Mouse (Mus musculus) cerebellum, postnatal 25 days (tissue): Measurements from ENCODE around the gene Acaca.

Source experiments
- DNase-seq, 2 experiments: peaks; one replicate each; pipeline ENCODE4 v3.0.0; 2021; ENCODE audit warnings: mixed read lengths in 2 of 2

The Acaca gene

DNA sequence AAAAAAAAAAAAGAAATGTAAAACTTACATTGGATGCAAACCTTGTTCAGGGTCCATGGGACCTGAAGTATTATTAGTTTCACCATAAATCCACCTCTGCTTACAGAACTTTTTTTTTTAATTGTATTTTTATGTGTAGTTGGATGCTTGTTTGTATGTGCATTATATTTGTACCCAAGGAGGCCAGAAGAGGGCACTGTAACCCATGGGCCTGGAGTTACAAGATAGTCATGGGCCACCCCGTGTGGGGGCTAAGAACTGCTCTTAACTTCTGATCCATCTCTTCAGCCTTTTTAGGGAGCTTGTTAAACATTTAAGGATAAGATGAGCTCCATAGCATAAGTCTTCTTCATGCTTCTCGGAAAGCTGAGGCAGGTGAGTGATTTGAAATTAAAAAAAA is 21.4 kb downstream of the Acaca start:
- DNase-seq = no peak

DNA sequence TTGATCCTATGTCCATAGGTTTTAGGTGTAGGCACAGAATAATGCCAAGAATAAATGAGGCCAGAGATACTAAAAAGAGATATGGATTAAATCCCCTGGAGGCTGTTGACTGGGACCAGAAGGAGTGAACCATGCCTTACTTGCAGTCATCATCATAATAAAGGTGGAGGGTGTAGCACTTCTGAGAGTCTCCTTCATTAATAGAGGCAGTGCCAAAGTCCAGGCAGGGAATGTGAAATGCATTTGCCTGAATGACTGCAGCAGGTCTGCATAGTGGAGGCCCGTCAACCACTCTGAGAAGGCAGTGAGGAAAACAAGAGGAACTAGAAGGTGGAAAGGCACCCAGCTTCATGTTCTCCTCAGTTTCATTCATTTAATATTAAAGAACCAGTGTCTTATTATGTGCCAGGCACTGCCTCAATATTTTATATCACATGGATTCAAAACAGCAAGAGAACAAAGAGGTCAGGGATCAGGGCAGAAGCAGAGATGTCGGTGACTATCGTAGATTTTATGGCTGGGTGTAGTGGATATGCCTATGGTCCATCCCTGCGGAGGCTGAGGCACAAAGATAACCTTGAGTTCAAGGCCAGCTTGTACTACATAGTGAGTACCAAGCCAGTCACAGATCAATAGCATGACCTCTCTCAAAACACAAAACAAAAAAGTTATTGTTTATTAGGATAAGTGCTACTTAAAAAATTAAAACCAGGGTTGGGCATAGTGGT is 27.2 kb downstream of the Acaca start:
- DNase-seq = no peak

DNA sequence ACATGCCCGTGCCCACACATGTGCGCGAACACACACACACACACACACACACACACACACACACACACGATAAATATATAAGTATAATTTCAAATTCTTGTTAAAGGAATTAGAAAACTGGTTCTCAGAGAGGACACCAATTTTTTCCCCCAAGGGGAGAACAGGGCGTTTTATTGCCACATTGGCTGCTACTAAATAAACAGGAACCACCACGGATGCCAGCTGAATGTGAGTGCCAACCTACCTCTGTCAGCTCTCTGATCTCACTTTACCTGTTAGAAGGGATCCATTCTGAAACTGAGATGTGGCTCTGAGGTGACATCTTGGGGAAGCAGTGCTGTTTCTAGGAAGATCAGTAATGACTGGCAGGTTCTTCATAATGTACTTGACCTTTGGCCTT is 34.7 kb downstream of the Acaca start:
- no peak for DNase-seq

- DNase-seq = no peak
These were observed 35.1 kb downstream of the Acaca start for GRCm38 (mm10) chr11:84164561-84164960.

DNA sequence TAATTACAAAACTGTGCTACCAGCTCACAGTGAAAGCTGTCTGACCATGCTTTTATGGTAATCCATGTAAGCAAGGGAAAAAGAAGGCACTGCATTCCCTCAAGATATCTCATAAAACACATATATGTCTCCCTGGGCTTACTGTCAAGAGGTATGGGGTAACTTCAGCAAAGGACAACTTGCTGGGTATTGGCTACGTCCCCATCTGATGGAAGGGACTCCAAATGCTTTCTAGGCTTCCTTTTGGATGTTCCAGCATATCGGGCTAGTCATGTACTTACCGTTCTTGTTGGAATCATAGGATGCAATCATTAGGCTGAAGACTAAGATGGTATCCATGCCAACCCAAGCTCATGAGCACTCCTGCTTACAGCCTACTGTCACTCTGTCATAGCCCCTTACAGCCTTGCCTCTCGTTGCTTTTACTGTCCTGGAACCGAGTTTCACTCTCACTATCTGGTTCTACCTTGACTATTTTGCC is 37.6 kb downstream of the Acaca start, which contains the start of gene Gm11437:
Gm11437 (minus strand) TSS at position 431 of the 481 bp plus-strand sequence.
- DNase-seq = no peak

GRCm38 (mm10) chr11:84168701-84169288 is 39.3 kb downstream of the Acaca start:
- DNase-seq = peak; percentile 33 to 58

GRCm38 (mm10) chr11:84172539-84173435 is 43.3 kb downstream of the Acaca start:
- DNase-seq = no peak

GRCm38 (mm10) chr11:84178571-84178970 is 49.1 kb downstream of the Acaca start:
- no peak for DNase-seq

DNA sequence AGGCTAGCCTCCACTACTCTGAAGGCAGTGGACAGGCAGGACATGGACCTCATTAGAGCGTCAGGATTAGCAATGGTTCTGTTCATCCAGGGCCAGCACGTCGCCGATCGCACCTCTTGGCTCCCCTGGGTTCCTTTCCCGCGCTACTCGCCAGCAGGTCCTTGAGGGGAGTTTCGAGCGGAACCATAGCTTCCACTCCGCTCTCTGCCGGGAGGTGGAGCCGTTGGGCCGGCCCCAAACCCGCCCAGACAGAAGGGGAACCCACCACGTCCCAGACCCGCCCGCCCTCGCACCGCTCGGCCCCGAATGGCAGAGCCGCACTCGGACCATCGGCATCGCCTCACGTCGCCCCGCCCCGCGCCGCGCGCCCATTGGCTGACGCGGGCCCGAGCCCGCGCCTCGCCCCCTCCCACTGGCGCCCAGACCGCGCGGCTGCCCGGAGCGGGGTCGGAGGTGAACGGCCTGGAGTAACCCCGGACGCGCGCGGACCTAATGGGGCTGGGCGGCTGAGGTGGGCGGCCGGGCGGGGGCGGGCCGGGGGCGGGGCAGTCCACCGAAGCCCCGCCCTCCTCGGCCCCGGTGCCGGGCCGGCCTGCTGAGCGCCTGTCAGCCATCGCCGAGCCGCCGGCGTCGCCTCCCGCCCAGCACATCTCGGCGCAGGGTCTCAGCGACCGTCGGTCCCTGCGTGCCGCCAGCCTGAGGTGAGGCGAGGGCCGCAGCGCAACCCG is 49.9 kb downstream of the Acaca start:
- peak; percentile 95 to 98 for DNase-seq

DNA sequence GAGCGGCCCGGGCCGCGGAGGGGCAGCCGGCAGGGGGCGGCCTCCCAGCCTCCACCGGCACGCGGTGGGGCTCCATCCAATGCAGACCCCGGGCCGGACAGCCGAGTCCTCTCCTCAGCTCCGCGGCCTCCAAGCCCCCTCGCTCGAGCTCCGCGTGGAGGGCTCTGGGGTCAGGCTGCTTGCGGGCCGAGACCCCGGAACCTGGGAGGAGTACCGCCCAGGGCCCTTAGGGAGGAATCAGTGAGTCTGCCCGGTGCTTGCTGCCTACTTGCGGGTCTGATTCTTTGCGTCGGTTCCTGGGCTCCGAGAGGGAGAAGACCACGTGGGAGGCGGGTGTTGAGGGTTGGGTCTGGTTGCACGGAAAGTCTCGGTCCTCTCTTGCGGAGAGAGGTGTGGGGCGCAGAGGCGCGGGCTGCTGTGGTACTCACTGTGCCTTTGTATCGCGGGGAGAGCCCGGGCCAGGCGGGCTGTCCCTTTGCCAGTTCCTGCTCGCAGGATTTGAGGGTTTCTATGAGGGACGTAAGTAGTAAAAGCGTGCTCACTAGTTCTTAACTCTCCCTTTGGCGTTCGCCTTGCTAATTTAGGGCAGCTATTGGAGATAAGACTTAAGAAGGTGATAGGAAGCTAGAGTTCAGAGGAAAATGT is 50.6 kb downstream of the Acaca start:
- DNase-seq = peak in 1 of 2 experiments; percentile 74

- DNase-seq = no peak
These were observed 51.8 kb downstream of the Acaca start for GRCm38 (mm10) chr11:84181286-84181685.

DNA sequence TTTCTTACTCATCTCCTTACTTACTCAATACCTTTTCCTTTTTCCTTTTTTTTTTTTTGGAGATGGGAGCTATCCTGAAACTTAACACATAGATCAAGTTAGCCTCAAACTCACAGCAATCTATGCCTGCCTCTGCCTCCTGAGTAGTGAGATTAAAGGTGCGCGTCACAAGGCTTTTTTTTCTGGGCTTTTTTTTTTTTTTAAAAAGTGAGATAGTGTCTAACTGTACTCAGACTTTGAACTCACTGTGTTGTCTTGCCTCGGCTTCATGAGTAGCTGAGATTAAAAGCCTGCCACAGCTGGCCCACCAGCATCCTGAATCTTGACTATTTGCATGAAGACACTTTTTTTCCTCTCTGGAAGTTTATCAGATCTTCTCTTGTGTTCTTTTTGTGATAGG is 59.1 kb downstream of the Acaca start:
- DNase-seq = no peak

DNA sequence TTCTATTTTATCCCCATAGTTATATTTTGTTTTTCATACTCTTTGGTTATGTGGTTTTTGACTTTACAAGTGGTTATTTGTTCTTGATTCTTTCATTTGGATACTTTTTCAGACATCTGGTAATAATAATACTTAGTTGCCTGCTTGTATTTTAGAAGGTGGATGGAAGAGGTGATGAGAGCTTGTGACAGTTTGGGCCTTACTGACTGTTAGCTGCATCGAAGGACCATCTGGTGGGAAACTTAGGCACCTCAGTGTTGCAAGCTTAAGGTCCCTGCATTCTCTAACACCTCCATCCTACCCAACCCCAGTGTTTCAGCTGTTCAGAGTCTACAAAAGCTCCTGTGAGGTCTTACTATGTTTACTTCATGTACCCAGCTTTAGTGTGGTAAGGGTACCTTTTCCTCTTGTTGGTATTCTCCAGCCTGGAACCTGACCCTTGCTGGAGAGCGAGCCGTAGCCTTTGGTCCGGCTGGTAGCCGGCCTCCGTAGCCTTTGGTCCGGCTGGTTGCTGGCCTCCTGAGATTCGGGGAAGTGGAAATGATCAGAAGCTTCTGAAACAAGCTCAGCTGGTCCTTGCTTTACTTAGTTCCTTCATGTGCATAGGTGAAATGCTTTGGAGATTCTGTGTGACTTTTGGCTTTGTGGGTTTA is 61.2 kb downstream of the Acaca start:
- no peak for DNase-seq

- peak in 1 of 2 experiments; percentile 11 for DNase-seq
These were observed 63.8 kb downstream of the Acaca start for GRCm38 (mm10) chr11:84193249-84193648.

GRCm38 (mm10) chr11:84194751-84195150 is 65.3 kb downstream of the Acaca start:
- no peak for DNase-seq

DNA sequence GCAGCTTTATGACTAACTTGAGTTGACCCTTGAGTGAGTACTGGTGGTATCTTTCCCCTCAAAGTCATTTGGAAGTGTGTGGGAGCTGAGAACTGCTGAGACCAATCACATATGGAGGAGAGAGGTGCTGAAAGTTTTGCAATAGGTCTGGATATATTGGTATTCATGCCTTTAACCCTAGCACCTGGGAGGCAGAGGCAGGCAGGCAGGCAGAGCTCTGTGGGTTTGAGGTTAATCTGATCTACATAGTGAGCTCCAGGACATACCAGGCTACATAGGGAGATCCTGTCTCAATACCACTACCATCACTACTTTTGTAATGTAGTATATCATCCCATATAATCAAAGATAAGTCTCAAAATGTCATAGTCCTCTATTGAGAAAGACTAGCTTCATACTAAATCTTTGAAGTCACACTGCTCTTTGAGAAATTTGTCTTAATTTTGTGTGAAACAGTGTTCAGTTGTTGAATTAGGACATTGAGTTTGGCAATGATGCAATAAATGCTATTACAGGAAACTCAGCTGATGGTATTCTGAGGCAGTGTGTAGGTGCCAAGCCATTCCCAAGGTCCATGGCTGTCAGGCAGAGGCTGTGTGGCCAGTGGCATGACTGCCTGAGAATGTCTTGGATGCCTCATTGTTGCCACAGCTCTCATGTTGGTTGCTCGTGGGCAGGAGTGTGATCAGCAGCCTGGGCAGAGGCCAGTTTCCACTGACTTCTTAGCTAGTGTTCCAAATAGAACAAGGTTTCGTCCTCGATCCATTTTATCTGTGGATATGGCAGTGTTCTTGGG is 68.3 kb downstream of the Acaca start:
- peak in 1 of 2 experiments; percentile 13 for DNase-seq

- DNase-seq = no peak
These were observed 76.3 kb downstream of the Acaca start for GRCm38 (mm10) chr11:84205776-84206175.

DNA sequence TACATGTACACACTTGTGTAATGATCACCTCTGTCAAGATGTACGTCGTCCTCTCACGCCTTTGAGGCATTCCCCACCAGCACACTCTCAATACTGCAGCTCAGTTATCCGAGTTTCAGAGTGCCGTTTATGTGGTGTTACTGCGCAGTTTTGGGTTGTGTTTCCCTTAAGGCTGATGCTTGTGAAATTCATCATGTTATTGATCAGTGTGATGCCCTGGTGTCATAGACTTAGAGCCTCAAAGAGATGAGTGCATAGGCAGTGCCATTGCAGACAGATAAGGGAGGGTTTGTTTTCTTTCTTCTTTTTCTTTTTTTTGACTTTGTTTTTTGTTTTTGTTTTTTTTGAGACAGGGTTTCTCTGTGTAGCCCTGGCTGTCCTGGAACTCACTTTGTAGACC is 81.4 kb downstream of the Acaca start:
- no peak for DNase-seq

- no peak for DNase-seq
These were observed 89.5 kb downstream of the Acaca start for GRCm38 (mm10) chr11:84218951-84219350.

- DNase-seq = peak; percentile 37 to 71
These were observed 114.1 kb downstream of the Acaca start for GRCm38 (mm10) chr11:84243562-84243961.

GRCm38 (mm10) chr11:84247370-84247769 is 117.9 kb downstream of the Acaca start:
- DNase-seq = no peak
